Mouse (Mus musculus): ENCODE measurements at regions not wholly inside any gene's neighbourhood (a gene's known extent, or its start where the extent isn't known, plus 50 kb on each side); places are given as distances from the start of the nearest gene placed in this dataset.

DNA sequence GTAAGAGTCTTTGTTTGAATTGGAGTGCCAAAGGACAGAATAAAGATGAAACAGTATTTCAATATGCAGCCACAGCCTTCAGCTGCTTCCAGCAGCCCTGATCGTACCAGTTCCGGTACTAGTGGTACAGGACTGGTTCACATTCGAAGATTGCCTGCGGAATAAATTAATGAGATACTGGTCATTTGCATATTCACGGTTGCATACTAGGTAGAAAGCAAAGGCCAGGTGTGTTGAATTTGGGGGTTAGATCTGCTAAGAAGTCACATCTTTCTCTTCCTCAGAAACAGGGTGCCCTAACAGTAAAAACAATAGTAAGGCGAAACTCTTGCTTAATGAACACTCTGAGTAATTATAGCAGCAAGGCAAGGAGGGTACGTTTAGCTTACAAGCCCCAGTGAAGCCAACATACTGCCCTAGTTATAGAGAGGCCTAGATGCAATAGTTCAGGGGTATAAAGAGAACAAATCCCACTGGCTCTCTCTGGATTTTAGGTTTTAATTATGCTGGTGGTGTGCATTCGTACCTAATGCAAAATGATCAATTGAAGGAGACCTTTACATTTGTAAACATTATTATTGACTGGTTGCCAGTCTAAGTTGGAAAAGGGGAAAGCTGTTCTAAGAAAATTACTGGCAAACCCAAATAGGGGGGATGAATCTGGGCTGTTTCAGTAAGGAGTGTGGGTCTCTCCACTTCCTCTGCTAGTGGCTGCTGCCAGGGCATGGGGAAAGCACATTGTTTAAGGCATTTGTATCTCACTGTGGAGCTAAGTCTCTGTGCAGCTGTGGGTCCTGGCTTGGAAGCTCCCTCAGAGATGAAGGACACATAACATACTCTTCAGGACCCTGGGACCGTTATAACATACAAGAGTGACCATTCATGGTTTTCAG lies 435.3 kb upstream of the Pou3f3 start:
- Histone ChIP-seq H3K27me3 (ENCODE audit: control insufficient read depth in 1 of 2, insufficient read depth in 2 of 2, low read length in 2 of 2) (no peaks in the 10 kb centered on the region), H3K4me3 (ENCODE audit: control insufficient read depth in 1 of 2, insufficient read depth in 1 of 2, low read depth in 2 of 2, low read length in 2 of 2) (no peak overlapping the region), H3K9ac (ENCODE audit: control insufficient read depth, low read depth, low read length, poor library complexity, severe bottlenecking) (no peak overlapping the region), H3K9me3 (replicated peaks; ENCODE audit: insufficient read depth, low read length) (no peaks in the 10 kb centered on the region), H3K36me3 (ENCODE audit: control insufficient read depth in 1 of 2, insufficient read depth in 2 of 2, low read length in 2 of 2) (no peaks in the 10 kb centered on the region), H3K79me2 (ENCODE audit: control insufficient read depth, insufficient read depth, low read length, poor library complexity) (no peaks in the 10 kb centered on the region), H3K27ac (ENCODE audit: control insufficient read depth, low read depth, low read length) (no peak overlapping the region), H3K4me1 (ENCODE audit: control insufficient read depth in 1 of 2, insufficient read depth in 2 of 2, low read length in 2 of 2) (no peaks in the 10 kb centered on the region)
- TF ChIP-seq SIN3A (IDR thresholded peaks at IDR 0.05; ENCODE audit: low read length) (no peak), GATA1 (IDR thresholded peaks at IDR 0.05; ENCODE audit: low read depth, low read length) (no peak), ETS1 (IDR thresholded peaks at IDR 0.05; ENCODE audit: low read depth, low read length) (no peak), JUND (IDR thresholded peaks at IDR 0.05; ENCODE audit: low read depth, low read length) (no peak), ZC3H11A (IDR thresholded peaks at IDR 0.05; ENCODE audit: low read depth, low read length) (no peak), TCF12 (IDR thresholded peaks at IDR 0.05; ENCODE audit: low read depth, low read length) (no peak), EP300 (IDR thresholded peaks at IDR 0.05; ENCODE audit: low read depth in 1 of 2, low read length in 2 of 2) (no peak), ZNF384 (IDR thresholded peaks at IDR 0.05; ENCODE audit: low read depth, low read length) (no peak), MAX (IDR thresholded peaks at IDR 0.05; ENCODE audit: low read length) (no peak), CHD1 (IDR thresholded peaks at IDR 0.05; ENCODE audit: low read depth, low read length) (no peak), CTCF (IDR thresholded peaks at IDR 0.05 in 2 of 3, conservative IDR thresholded peaks at IDR 0.05 in 1 of 3; ENCODE audit: control insufficient read depth in 1 of 3, insufficient read depth in 1 of 3, low read depth in 2 of 3, low read length in 3 of 3, poor library complexity in 1 of 3, severe bottlenecking in 1 of 3) (no peak), SMC3 (IDR thresholded peaks at IDR 0.05; ENCODE audit: low read depth, low read length) (no peak), BHLHE40 (IDR thresholded peaks at IDR 0.05; ENCODE audit: borderline replicate concordance, low read depth, low read length) (no peak), MXI1 (IDR thresholded peaks at IDR 0.05; ENCODE audit: low read depth, low read length) (no peak), POLR2AphosphoS5 (IDR thresholded peaks at IDR 0.05; ENCODE audit: borderline replicate concordance, low read depth, low read length) (no peak), NELFE (IDR thresholded peaks at IDR 0.05; ENCODE audit: low read depth, low read length) (no peak), MYB (IDR thresholded peaks at IDR 0.05; ENCODE audit: low read depth, low read length) (no peak), UBTF (IDR thresholded peaks at IDR 0.05; ENCODE audit: borderline replicate concordance, insufficient read depth, low read depth, low read length) (no peak)
- no peak for DNase-seq (ENCODE audit: low read depth, low spot score)

DNA sequence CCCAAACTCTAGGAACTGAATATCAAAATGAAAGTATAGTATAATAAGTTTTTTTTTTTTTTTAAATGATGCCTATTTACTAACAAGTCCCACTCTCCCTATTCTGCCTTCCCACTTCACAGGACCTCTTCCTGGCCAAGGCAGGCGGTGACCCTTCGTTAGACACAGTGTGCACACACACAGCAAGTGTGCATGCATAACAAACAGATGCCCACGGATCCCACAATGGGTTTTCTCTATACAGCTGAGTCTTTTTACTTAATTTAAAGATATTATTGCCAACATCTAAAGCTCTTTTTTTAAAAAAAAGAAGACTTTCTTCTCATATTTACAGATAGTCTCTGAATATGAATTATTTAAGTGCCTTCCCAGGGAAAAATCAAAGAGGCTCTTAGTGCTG lies 434.5 kb upstream of the Pou3f3 start:
- Histone ChIP-seq H3K36me3 (ENCODE audit: control insufficient read depth in 1 of 2, insufficient read depth in 2 of 2, low read length in 2 of 2) (no peaks in the 10 kb centered on the region), H3K79me2 (ENCODE audit: control insufficient read depth, insufficient read depth, low read length, poor library complexity) (no peaks in the 10 kb centered on the region), H3K27ac (ENCODE audit: control insufficient read depth, low read depth, low read length) (no peak overlapping the region), H3K4me1 (ENCODE audit: control insufficient read depth in 1 of 2, insufficient read depth in 2 of 2, low read length in 2 of 2) (no peaks in the 10 kb centered on the region), H3K9ac (ENCODE audit: control insufficient read depth, low read depth, low read length, poor library complexity, severe bottlenecking) (no peak overlapping the region), H3K4me3 (ENCODE audit: control insufficient read depth in 1 of 2, insufficient read depth in 1 of 2, low read depth in 2 of 2, low read length in 2 of 2) (no peak overlapping the region), H3K9me3 (replicated peaks; ENCODE audit: insufficient read depth, low read length) (no peaks in the 10 kb centered on the region), H3K27me3 (ENCODE audit: control insufficient read depth in 1 of 2, insufficient read depth in 2 of 2, low read length in 2 of 2) (no peaks in the 10 kb centered on the region)
- no peak for DNase-seq (ENCODE audit: low read depth, low spot score)
- no peak for TF ChIP-seq MEF2A (IDR thresholded peaks at IDR 0.05; ENCODE audit: extremely low read depth, insufficient replicate concordance, low read depth, low read length, poor library complexity, severe bottlenecking)
- TF ChIP-seq RCOR1 (IDR thresholded peaks at IDR 0.05; ENCODE audit: low read depth, low read length), result no peak
- TF ChIP-seq TCF12 (IDR thresholded peaks at IDR 0.05; ENCODE audit: low read depth, low read length), result no peak
- no peak for TF ChIP-seq ELF1 (IDR thresholded peaks at IDR 0.05; ENCODE audit: low read depth, low read length)

Measured in MEL (cell line).